Mouse (Mus musculus): ENCODE measurements around the gene Pgap2.

GRCm38 (mm10) chr7:102223883-102224738 is 14.1 kb downstream of the Pgap2 start:
- TF ChIP-seq POLR2A (IDR thresholded peaks at IDR 0.05; ENCODE audit: insufficient read depth, low read depth, low read length) (no peak), CTCF (IDR thresholded peaks at IDR 0.05; ENCODE audit: insufficient read depth, low read depth, low read length) (no peak)
